Mouse (Mus musculus): ENCODE measurements at regions not wholly inside any gene's neighbourhood (a gene's known extent, or its start where the extent isn't known, plus 50 kb on each side); places are given as distances from the start of the nearest gene placed in this dataset.
"Not testable (repeated sequence)": the region's sequence is repeated elsewhere in the genome, so short reads cannot be mapped to it uniquely, and the experiment has no call there.

GRCm38 (mm10) chr17:27298351-27298750 lies 94.1 kb upstream of the Lemd2 start:
- no peak for ATAC-seq (ENCODE audit: insufficient number of reproducible peaks, insufficient read depth, low FRiP score, low read depth)
- Histone ChIP-seq H3K9ac (ENCODE audit: low read length) (no peak overlapping the region), H3K27ac (replicated peaks in 1 of 2; ENCODE audit: control insufficient read depth in 1 of 2, insufficient read depth in 1 of 2, low read depth in 2 of 2, low read length in 2 of 2) (no peak overlapping the region), H3K9me3 (ENCODE audit: control insufficient read depth, low read length) (peaks cover 9% of the 10 kb centered on the region; the same call in 1 of the 2 replicates), H3K27me3 (ENCODE audit: control insufficient read depth, insufficient read depth, low read length) (no peaks in the 10 kb centered on the region), H3K36me3 (ENCODE audit: control insufficient read depth, insufficient read depth, low read length) (no peaks in the 10 kb centered on the region), H3K4me2 (ENCODE audit: low read length) (no peak overlapping the region), H3K4me1 (ENCODE audit: control insufficient read depth in 2 of 2, insufficient read depth in 2 of 2, low read length in 2 of 2) (peaks cover 5 to 7% of the 10 kb centered on the region in 2 experiments; a peak in 1 of 4 replicates), H3K4me3 (ENCODE audit: control insufficient read depth in 1 of 2, insufficient read depth in 1 of 2, low read depth in 1 of 2, low read length in 2 of 2) (no peak overlapping the region)
- 38% methylated on average over 10 of the region's 10 CpGs for WGBS

GRCm38 (mm10) chr17:27296156-27296555 lies 91.9 kb upstream of the Lemd2 start:
- Histone ChIP-seq H3K4me1 (ENCODE audit: control insufficient read depth in 2 of 2, insufficient read depth in 2 of 2, low read length in 2 of 2) (peaks cover 5% of the 10 kb centered on the region in 2 experiments; a peak in 1 of 4 replicates), H3K36me3 (ENCODE audit: control insufficient read depth, insufficient read depth, low read length) (no peaks in the 10 kb centered on the region), H3K27ac (replicated peaks in 1 of 2; ENCODE audit: control insufficient read depth in 1 of 2, insufficient read depth in 1 of 2, low read depth in 2 of 2, low read length in 2 of 2) (no peak overlapping the region), H3K4me3 (ENCODE audit: control insufficient read depth in 1 of 2, insufficient read depth in 1 of 2, low read depth in 1 of 2, low read length in 2 of 2) (no peak overlapping the region), H3K9me3 (ENCODE audit: control insufficient read depth, low read length) (peaks cover 12% of the 10 kb centered on the region; the same call in 1 of the 2 replicates), H3K27me3 (ENCODE audit: control insufficient read depth, insufficient read depth, low read length) (no peaks in the 10 kb centered on the region), H3K4me2 (ENCODE audit: low read length) (no peak overlapping the region), H3K9ac (ENCODE audit: low read length) (no peak overlapping the region)
- 83% methylated on average over 5 of the region's 5 CpGs for WGBS
- no peak for ATAC-seq (ENCODE audit: insufficient number of reproducible peaks, insufficient read depth, low FRiP score, low read depth)

GRCm38 (mm10) chr17:27294208-27294604 lies 89.9 kb upstream of the Lemd2 start:
- 80% methylated on average over 5 of the region's 5 CpGs for WGBS
- H3K9ac ChIP-seq (ENCODE audit: low read length): no peak overlapping the region

GRCm38 (mm10) chr17:27293586-27294207 lies 89.4 kb upstream of the Lemd2 start:
- Histone ChIP-seq H3K4me3 (ENCODE audit: control insufficient read depth in 1 of 2, insufficient read depth in 1 of 2, low read depth in 1 of 2, low read length in 2 of 2) (no peak overlapping the region), H3K27ac (replicated peaks in 1 of 2; ENCODE audit: control insufficient read depth in 1 of 2, insufficient read depth in 1 of 2, low read depth in 2 of 2, low read length in 2 of 2) (no peak overlapping the region), H3K4me1 (ENCODE audit: control insufficient read depth in 2 of 2, insufficient read depth in 2 of 2, low read length in 2 of 2) (peaks cover 3 to 4% of the 10 kb centered on the region in 2 experiments; a peak in 1 of 4 replicates), H3K4me2 (ENCODE audit: low read length) (no peak overlapping the region), H3K9ac (ENCODE audit: low read length) (no peak overlapping the region), H3K36me3 (ENCODE audit: control insufficient read depth, insufficient read depth, low read length) (no peaks in the 10 kb centered on the region), H3K27me3 (ENCODE audit: control insufficient read depth, insufficient read depth, low read length) (no peaks in the 10 kb centered on the region), H3K9me3 (ENCODE audit: control insufficient read depth, low read length) (peaks cover 17% of the 10 kb centered on the region)
- WGBS: 75% methylated on average over 14 of the region's 14 CpGs
- no peak for ATAC-seq (ENCODE audit: insufficient number of reproducible peaks, insufficient read depth, low FRiP score, low read depth)

More at GRCm38 (mm10) chr17:27294208-27294604, 89.9 kb upstream of the Lemd2 start:
- Histone ChIP-seq H3K4me3 (ENCODE audit: control insufficient read depth in 1 of 2, insufficient read depth in 1 of 2, low read depth in 1 of 2, low read length in 2 of 2) (no peak overlapping the region), H3K4me2 (ENCODE audit: low read length) (no peak overlapping the region), H3K36me3 (ENCODE audit: control insufficient read depth, insufficient read depth, low read length) (no peaks in the 10 kb centered on the region), H3K27me3 (ENCODE audit: control insufficient read depth, insufficient read depth, low read length) (no peaks in the 10 kb centered on the region), H3K9me3 (ENCODE audit: control insufficient read depth, low read length) (peaks cover 17% of the 10 kb centered on the region), H3K27ac (replicated peaks in 1 of 2; ENCODE audit: control insufficient read depth in 1 of 2, insufficient read depth in 1 of 2, low read depth in 2 of 2, low read length in 2 of 2) (no peak overlapping the region), H3K4me1 (ENCODE audit: control insufficient read depth in 2 of 2, insufficient read depth in 2 of 2, low read length in 2 of 2) (peaks cover 5% of the 10 kb centered on the region in 2 experiments; a peak in 1 of 4 replicates)
- ATAC-seq (ENCODE audit: insufficient number of reproducible peaks, insufficient read depth, low FRiP score, low read depth): no peak

GRCm38 (mm10) chr17:27291673-27292072 lies 87.4 kb upstream of the Lemd2 start:
- peaks cover 15% of the 10 kb centered on the region for H3K9me3 ChIP-seq (ENCODE audit: control insufficient read depth, low read length)
- H3K4me2 ChIP-seq (ENCODE audit: low read length): no peak overlapping the region
- ATAC-seq (ENCODE audit: insufficient number of reproducible peaks, insufficient read depth, low FRiP score, low read depth): no peak
- H3K9ac ChIP-seq (ENCODE audit: low read length): no peak overlapping the region
- no peak overlapping the region for H3K27ac ChIP-seq (replicated peaks in 1 of 2; ENCODE audit: control insufficient read depth in 1 of 2, insufficient read depth in 1 of 2, low read depth in 2 of 2, low read length in 2 of 2)
- no peaks in the 10 kb centered on the region for H3K4me1 ChIP-seq (ENCODE audit: control insufficient read depth in 2 of 2, insufficient read depth in 2 of 2, low read length in 2 of 2)
- WGBS: 78% methylated on average over 10 of the region's 10 CpGs
- no peaks in the 10 kb centered on the region for H3K36me3 ChIP-seq (ENCODE audit: control insufficient read depth, insufficient read depth, low read length)
- no peaks in the 10 kb centered on the region for H3K27me3 ChIP-seq (ENCODE audit: control insufficient read depth, insufficient read depth, low read length)
- H3K4me3 ChIP-seq (ENCODE audit: control insufficient read depth in 1 of 2, insufficient read depth in 1 of 2, low read depth in 1 of 2, low read length in 2 of 2): no peak overlapping the region

GRCm38 (mm10) chr17:27291176-27291575 lies 86.9 kb upstream of the Lemd2 start:
- Histone ChIP-seq H3K4me3 (ENCODE audit: control insufficient read depth in 1 of 2, insufficient read depth in 1 of 2, low read depth in 1 of 2, low read length in 2 of 2) (no peak overlapping the region), H3K4me2 (ENCODE audit: low read length) (no peak overlapping the region), H3K4me1 (ENCODE audit: control insufficient read depth in 2 of 2, insufficient read depth in 2 of 2, low read length in 2 of 2) (no peaks in the 10 kb centered on the region), H3K27me3 (ENCODE audit: control insufficient read depth, insufficient read depth, low read length) (no peaks in the 10 kb centered on the region), H3K9ac (ENCODE audit: low read length) (no peak overlapping the region), H3K36me3 (ENCODE audit: control insufficient read depth, insufficient read depth, low read length) (no peaks in the 10 kb centered on the region), H3K9me3 (ENCODE audit: control insufficient read depth, low read length) (peaks cover 10% of the 10 kb centered on the region), H3K27ac (replicated peaks in 1 of 2; ENCODE audit: control insufficient read depth in 1 of 2, insufficient read depth in 1 of 2, low read depth in 2 of 2, low read length in 2 of 2) (no peak overlapping the region)
- 88% methylated on average over 14 of the region's 14 CpGs for WGBS
- no peak for ATAC-seq (ENCODE audit: insufficient number of reproducible peaks, insufficient read depth, low FRiP score, low read depth)

- Histone ChIP-seq H3K27ac (replicated peaks in 1 of 2; ENCODE audit: control insufficient read depth in 1 of 2, insufficient read depth in 1 of 2, low read depth in 2 of 2, low read length in 2 of 2) (no peak overlapping the region), H3K4me3 (ENCODE audit: control insufficient read depth in 1 of 2, insufficient read depth in 1 of 2, low read depth in 1 of 2, low read length in 2 of 2) (no peak overlapping the region), H3K9me3 (ENCODE audit: control insufficient read depth, low read length) (peaks cover 8% of the 10 kb centered on the region), H3K4me2 (ENCODE audit: low read length) (no peak overlapping the region), H3K9ac (ENCODE audit: low read length) (no peak overlapping the region), H3K27me3 (ENCODE audit: control insufficient read depth, insufficient read depth, low read length) (no peaks in the 10 kb centered on the region), H3K36me3 (ENCODE audit: control insufficient read depth, insufficient read depth, low read length) (no peaks in the 10 kb centered on the region), H3K4me1 (ENCODE audit: control insufficient read depth in 2 of 2, insufficient read depth in 2 of 2, low read length in 2 of 2) (no peaks in the 10 kb centered on the region)
- WGBS: 94% methylated on average over 16 of the region's 16 CpGs
- no peak for ATAC-seq (ENCODE audit: insufficient number of reproducible peaks, insufficient read depth, low FRiP score, low read depth)
Measured at GRCm38 (mm10) chr17:27290311-27290710, 86.0 kb upstream of the Lemd2 start.

- not testable (repeated sequence) for H3K27ac ChIP-seq (replicated peaks in 1 of 2; ENCODE audit: control insufficient read depth in 1 of 2, insufficient read depth in 1 of 2, low read depth in 2 of 2, low read length in 2 of 2); H3K4me3 ChIP-seq (ENCODE audit: control insufficient read depth in 1 of 2, insufficient read depth in 1 of 2, low read depth in 1 of 2, low read length in 2 of 2); ATAC-seq (ENCODE audit: insufficient number of reproducible peaks, insufficient read depth, low FRiP score, low read depth); H3K9me3 ChIP-seq (ENCODE audit: control insufficient read depth, low read length); H3K4me2 ChIP-seq (ENCODE audit: low read length); H3K9ac ChIP-seq (ENCODE audit: low read length); H3K36me3 ChIP-seq (ENCODE audit: control insufficient read depth, insufficient read depth, low read length); H3K4me1 ChIP-seq (ENCODE audit: control insufficient read depth in 2 of 2, insufficient read depth in 2 of 2, low read length in 2 of 2); H3K27me3 ChIP-seq (ENCODE audit: control insufficient read depth, insufficient read depth, low read length)
- 89% methylated on average over 14 of the region's 15 CpGs for WGBS
Measured at GRCm38 (mm10) chr17:27289804-27290203, 85.5 kb upstream of the Lemd2 start.

Data from heart, embryonic 14.5 days (tissue).